Comparison of ENCODE assay signal across 8 mouse cellular contexts in the genomic region with DNA sequence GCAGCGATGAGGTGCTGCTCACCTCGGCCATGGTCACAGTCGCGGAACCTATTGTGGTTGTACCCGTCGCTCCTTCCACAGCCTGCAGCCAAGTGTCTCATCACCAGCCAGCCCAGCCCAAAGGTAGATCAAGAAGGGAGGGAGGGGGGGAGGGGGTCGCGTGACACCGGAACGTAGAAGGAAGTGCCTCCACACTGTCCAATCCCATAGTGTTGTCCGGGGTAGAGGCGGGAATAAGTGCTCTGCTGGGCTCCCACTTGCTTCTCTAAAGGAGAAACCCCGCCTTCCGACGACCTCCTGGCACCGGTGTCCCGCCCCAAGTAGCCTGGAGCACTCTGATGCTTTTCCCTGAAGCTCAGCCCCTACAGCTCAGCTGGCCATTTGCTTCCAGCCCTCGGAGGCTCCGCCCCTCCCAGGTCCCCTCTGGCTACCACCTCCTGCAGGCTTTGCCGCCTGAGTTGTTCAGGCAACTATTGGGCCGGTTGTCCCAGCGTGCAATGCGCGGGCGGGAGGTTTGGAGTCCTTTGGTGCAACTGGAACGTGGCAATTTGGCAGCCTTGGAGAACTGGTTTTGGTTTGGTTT. TPM values are rescaled to one million over a fixed set of nuclear protein-coding genes. Genes with fewer than 3 reads are reported as not detected.
DNase-seq lines count a peak whose midpoint lies in the region; ATAC-seq lines count a peak whose summit lies in the region.

A gene (minus strand): TSS at position 183 of the 583 bp plus-strand sequence.
A gene (plus strand): TSS at position 400 of the 583 bp plus-strand sequence.

- peak within 1 kb of the TSS; percentile 60 for H3K4me3 ChIP-seq in hindbrain, embryonic 15.5 days

- H3K27ac ChIP-seq in hindbrain, embryonic 15.5 days (replicated peaks) = peak within 1 kb of the TSS; percentile 78

- peak; percentile 100 for ATAC-seq in hindbrain, embryonic 15.5 days (ENCODE audit: low FRiP score, low read depth)

- no peaks in the 10 kb centered on the region for H3K36me3 ChIP-seq in hindbrain, embryonic 15.5 days

- no peaks in the 10 kb centered on the region for H3K9me3 ChIP-seq in hindbrain, embryonic 15.5 days

- DNase-seq in R1 (ENCODE audit: low read depth, low spot score) = peak; percentile 97
- DNase-seq in cerebellum, postnatal 25 days = peak; percentile 83 to 90
- peak; percentile 53 to 65 for DNase-seq in frontal cortex, postnatal 25 days (ENCODE audit: low spot score in 2 of 2)
- DNase-seq in left cerebral cortex, adult 11 months (ENCODE audit: low spot score) = peak; percentile 85
- peak; percentile 90 to 96 for DNase-seq in lung, postnatal 4 days
- peak; percentile 72 for DNase-seq in retina, postnatal 7 days (ENCODE audit: low read depth, low spot score)
- DNase-seq in urinary bladder, adult 2 months (ENCODE audit: low spot score) = peak; percentile 52

- 14% methylated on average over 26 of the region's 26 CpGs for whole genome bisulfite sequencing in hindbrain, embryonic 15.5 days

- no peaks in the 10 kb centered on the region for H3K27me3 ChIP-seq in hindbrain, embryonic 15.5 days

- H3K4me2 ChIP-seq in hindbrain, embryonic 15.5 days = peak within 1 kb of the TSS; percentile 59

- H3K9ac ChIP-seq in hindbrain, embryonic 15.5 days = peak within 1 kb of the TSS; percentile 64

- H3K4me1 ChIP-seq in hindbrain, embryonic 15.5 days (replicated peaks) = peaks cover 14% of the 10 kb centered on the region; the same call in 1 of the 2 replicates

RNA-seq across cellular contexts. Expression of the first gene that starts in this region (rescaled TPM):
- polyA plus RNA-seq in hindbrain, embryonic 15.5 days (2015; fragmentation: Nextera tagmentation; extraction: Ambion mirVana) = 14.3 and 18.0 TPM in 2 replicates
- polyA plus RNA-seq in urinary bladder, adult 2 months (2012; rRNA removed) = 25.2 and 34.5 TPM in 2 replicates

RNA-seq across cellular contexts. Expression of the second gene that starts in this region (rescaled TPM):
- polyA plus RNA-seq in hindbrain, embryonic 15.5 days (2015; fragmentation: Nextera tagmentation; extraction: Ambion mirVana) = 2.7 TPM in 2 replicates
- polyA plus RNA-seq in urinary bladder, adult 2 months (2012; rRNA removed) = 2.9 and 3.5 TPM in 2 replicates

Comparison
In these comparisons a context has a peak if more than half of its experiments do, and no peak if none do; other contexts are left out.
1. Peak in every context shown above with its lines: DNase-seq, ATAC-seq, H3K4me3 ChIP-seq and H3K27ac ChIP-seq.